ENCODE assay signal across 7 mouse cellular contexts in the genomic region with DNA sequence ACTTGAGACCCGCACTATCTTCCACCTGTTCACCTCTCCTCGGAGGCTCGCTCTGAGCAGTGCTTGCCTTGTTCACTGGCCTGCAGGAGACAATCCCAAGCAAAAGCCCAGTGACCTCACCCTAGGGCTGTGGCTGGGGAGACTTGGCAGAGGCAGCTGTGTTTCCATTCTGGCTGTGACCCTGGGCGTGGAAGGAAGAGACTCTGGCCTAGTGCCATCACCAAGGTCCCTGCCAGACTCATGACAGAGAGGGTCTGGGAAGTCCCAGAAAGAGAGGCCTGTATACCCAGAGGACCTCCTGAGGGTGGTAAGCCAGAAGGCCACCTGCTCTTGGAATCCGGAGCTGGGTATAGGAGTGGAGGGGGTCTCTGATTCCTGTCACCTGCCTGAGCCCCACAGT.
DNase-seq lines count a peak whose midpoint lies in the region; ATAC-seq lines count a peak whose summit lies in the region.

No protein-coding gene starts in this region.

- WGBS in hindbrain, embryonic 15.5 days = 54% methylated on average over 5 of the region's 5 CpGs

- no peak overlapping the region for H3K4me3 ChIP-seq in hindbrain, embryonic 15.5 days

- ATAC-seq in hindbrain, embryonic 15.5 days (ENCODE audit: low FRiP score, low read depth) = peak; percentile 43; the same call in 1 of the 2 replicates
- peak; percentile 21 for ATAC-seq in megakaryocyte progenitor cell, adult 5-6 weeks (replicated peaks; ENCODE audit: poor library complexity)
- ATAC-seq in erythroid progenitor cell, adult 5-6 weeks (replicated peaks; ENCODE audit: low FRiP score, poor library complexity, severe bottlenecking) = no peak

- peaks cover 24% of the 10 kb centered on the region for H3K4me1 ChIP-seq in hindbrain, embryonic 15.5 days (replicated peaks)

- H3K9me3 ChIP-seq in hindbrain, embryonic 15.5 days = no peaks in the 10 kb centered on the region

- no peak overlapping the region for H3K9ac ChIP-seq in hindbrain, embryonic 15.5 days

- H3K27me3 ChIP-seq in hindbrain, embryonic 15.5 days = no peaks in the 10 kb centered on the region

- H3K36me3 ChIP-seq in hindbrain, embryonic 15.5 days = no peaks in the 10 kb centered on the region

- peak; percentile 67 to 71 for DNase-seq in urinary bladder, postnatal 4 days (ENCODE audit: low spot score in 2 of 2)
- DNase-seq in urinary bladder, adult 2 months (ENCODE audit: low spot score) = no peak
- DNase-seq in gastrocnemius, adult 18-20 months (ENCODE audit: low spot score) = peak; percentile 92
- no peak for DNase-seq in layer of hippocampus, postnatal 14 days (ENCODE audit: low spot score in 2 of 2)

- H3K4me2 ChIP-seq in hindbrain, embryonic 15.5 days = no peak overlapping the region

- H3K27ac ChIP-seq in hindbrain, embryonic 15.5 days (replicated peaks) = peak overlapping the region; percentile 66

Comparison
In these comparisons a context has a peak if more than half of its experiments do, and no peak if none do; other contexts are left out.
1. DNase-seq: peak in urinary bladder, postnatal 4 days (2 of 2) and gastrocnemius, adult 18-20 months (single experiment); none in urinary bladder, adult 2 months (single experiment) and layer of hippocampus, postnatal 14 days (0 of 2).